ENCODE assay signal across 12 mouse cellular contexts in genomic region chr1:106628279-106628678, GRCm38 (mm10).
"Had no signal": no experiment of that assay in that cellular context is flagged by ENCODE, and none has a peak within 500 bp of the region (broad histone marks: within the 10 kb centered on the region; RNA-seq: fewer than 3 reads in every experiment).

No protein-coding gene starts in this region.

- H3K9me3 ChIP-seq: liver, embryonic 13.5 days; midbrain, embryonic 12.5 days; midbrain, embryonic 15.5 days; neural tube, embryonic 13.5 days had no signal

- H3K27me3 ChIP-seq: liver, embryonic 13.5 days; midbrain, embryonic 12.5 days; midbrain, embryonic 15.5 days; neural tube, embryonic 13.5 days had no signal

- DNase-seq: kidney, adult 18-20 months; layer of hippocampus, postnatal 36 days; liver, embryonic 13.5 days; lung, adult 2 months; lung, postnatal 14 days; right cerebral cortex, postnatal 25 days; spleen, adult 18-20 months had no signal

- H3K4me3 ChIP-seq: layer of hippocampus, adult 2 months; left cerebral cortex, adult 2 months; liver, embryonic 13.5 days; midbrain, embryonic 12.5 days; midbrain, embryonic 15.5 days; neural tube, embryonic 13.5 days had no signal

- H3K4me2 ChIP-seq: liver, embryonic 13.5 days; midbrain, embryonic 12.5 days; midbrain, embryonic 15.5 days; neural tube, embryonic 13.5 days had no signal

- H3K9ac ChIP-seq: liver, embryonic 13.5 days; midbrain, embryonic 12.5 days; midbrain, embryonic 15.5 days; neural tube, embryonic 13.5 days had no signal

- H3K36me3 ChIP-seq: liver, embryonic 13.5 days; midbrain, embryonic 12.5 days; midbrain, embryonic 15.5 days; neural tube, embryonic 13.5 days had no signal

- H3K27ac ChIP-seq: left cerebral cortex, adult 2 months; liver, embryonic 13.5 days; midbrain, embryonic 12.5 days had no signal
